Mouse (Mus musculus): Measurements from ENCODE around the gene Ccdc66. TPM values are rescaled to one million over a fixed set of nuclear protein-coding genes. Genes with fewer than 3 reads are reported as not detected.
A peak's percentile ranks its signal among the peaks of the same experiment; 100 is the strongest.

Gene Ccdc66
- 11.3 and 14.6 TPM in 2 replicates for polyA plus RNA-seq (2014; fragmentation: Nextera tagmentation; extraction: Ambion mirVana)

GRCm38 (mm10) chr14:27507894-27508643, at the start of gene Ccdc66:
TSS of gene Ccdc66 (minus strand) at chr14:27508460.
- Histone ChIP-seq H3K9me3 (ENCODE audit: control insufficient read depth, low read length) (no peaks in the 10 kb centered on the region), H3K4me3 (ENCODE audit: low read length) (peak within 1 kb of the TSS; percentile 71)
- WGBS, result under 1% methylated on average over 50 of the region's 51 CpGs

GRCm38 (mm10) chr14:27543838-27544426, 35.7 kb upstream of the Ccdc66 start:
- Histone ChIP-seq H3K9me3 (ENCODE audit: control insufficient read depth, low read length) (no peaks in the 10 kb centered on the region), H3K36me3 (ENCODE audit: control insufficient read depth, insufficient read depth, low read length) (no peaks in the 10 kb centered on the region), H3K27me3 (ENCODE audit: control insufficient read depth, insufficient read depth, low read length) (no peaks in the 10 kb centered on the region), H3K4me2 (replicated peaks; ENCODE audit: low read depth, low read length) (no peak overlapping the region), H3K4me3 (ENCODE audit: low read length) (no peak overlapping the region), H3K27ac (ENCODE audit: low read depth, low read length) (no peak overlapping the region), H3K9ac (ENCODE audit: low read depth, low read length) (no peak overlapping the region), H3K4me1 (ENCODE audit: control insufficient read depth, insufficient read depth, low read length) (no peaks in the 10 kb centered on the region)
- ATAC-seq (ENCODE audit: low FRiP score, low TSS enrichment), result no peak
- WGBS, result 85% methylated on average over 4 of the region's 4 CpGs

More at GRCm38 (mm10) chr14:27507894-27508643, at the start of gene Ccdc66:
- peak within 1 kb of the TSS; percentile 39; the same call in 1 of the 2 replicates for H3K27ac ChIP-seq (ENCODE audit: low read depth, low read length)
- ATAC-seq (ENCODE audit: low FRiP score, low TSS enrichment), result peak; percentile 98
- H3K9ac ChIP-seq (ENCODE audit: low read depth, low read length), result peak within 1 kb of the TSS; percentile 74
- peak within 1 kb of the TSS; percentile 67 for H3K4me2 ChIP-seq (replicated peaks; ENCODE audit: low read depth, low read length)
- peaks cover 3% of the 10 kb centered on the region; the same call in 1 of the 2 replicates for H3K4me1 ChIP-seq (ENCODE audit: control insufficient read depth, insufficient read depth, low read length)
- peaks cover 2% of the 10 kb centered on the region; the same call in 1 of the 2 replicates for H3K36me3 ChIP-seq (ENCODE audit: control insufficient read depth, insufficient read depth, low read length)
- H3K27me3 ChIP-seq (ENCODE audit: control insufficient read depth, insufficient read depth, low read length), result no peaks in the 10 kb centered on the region

GRCm38 (mm10) chr14:27536441-27536840, 28.2 kb upstream of the Ccdc66 start:
- Histone ChIP-seq H3K36me3 (ENCODE audit: control insufficient read depth, insufficient read depth, low read length) (no peaks in the 10 kb centered on the region), H3K27me3 (ENCODE audit: control insufficient read depth, insufficient read depth, low read length) (no peaks in the 10 kb centered on the region), H3K4me2 (replicated peaks; ENCODE audit: low read depth, low read length) (no peak overlapping the region), H3K27ac (ENCODE audit: low read depth, low read length) (no peak overlapping the region), H3K9ac (ENCODE audit: low read depth, low read length) (no peak overlapping the region), H3K4me1 (ENCODE audit: control insufficient read depth, insufficient read depth, low read length) (no peaks in the 10 kb centered on the region), H3K9me3 (ENCODE audit: control insufficient read depth, low read length) (no peaks in the 10 kb centered on the region), H3K4me3 (ENCODE audit: low read length) (no peak overlapping the region)
- 77% methylated on average over 3 of the region's 3 CpGs for WGBS
- ATAC-seq (ENCODE audit: low FRiP score, low TSS enrichment), result no peak

GRCm38 (mm10) chr14:27524541-27524940, 16.3 kb upstream of the Ccdc66 start:
- Histone ChIP-seq H3K27me3 (ENCODE audit: control insufficient read depth, insufficient read depth, low read length) (no peaks in the 10 kb centered on the region), H3K27ac (ENCODE audit: low read depth, low read length) (no peak overlapping the region), H3K9me3 (ENCODE audit: control insufficient read depth, low read length) (no peaks in the 10 kb centered on the region), H3K4me1 (ENCODE audit: control insufficient read depth, insufficient read depth, low read length) (no peaks in the 10 kb centered on the region), H3K4me2 (replicated peaks; ENCODE audit: low read depth, low read length) (no peak overlapping the region), H3K36me3 (ENCODE audit: control insufficient read depth, insufficient read depth, low read length) (no peaks in the 10 kb centered on the region), H3K9ac (ENCODE audit: low read depth, low read length) (no peak overlapping the region), H3K4me3 (ENCODE audit: low read length) (no peak overlapping the region)
- ATAC-seq (ENCODE audit: low FRiP score, low TSS enrichment), result no peak

GRCm38 (mm10) chr14:27508644-27509301, 513 bp upstream of the Ccdc66 start:
- peak overlapping the region; percentile 67 for H3K4me2 ChIP-seq (replicated peaks; ENCODE audit: low read depth, low read length)
- H3K9me3 ChIP-seq (ENCODE audit: control insufficient read depth, low read length), result no peaks in the 10 kb centered on the region
- H3K27me3 ChIP-seq (ENCODE audit: control insufficient read depth, insufficient read depth, low read length), result no peaks in the 10 kb centered on the region
- 31% methylated on average over 15 of the region's 15 CpGs for WGBS
- H3K9ac ChIP-seq (ENCODE audit: low read depth, low read length), result peak overlapping the region; percentile 74; the same call in 1 of the 2 replicates
- peak overlapping the region; percentile 39; the same call in 1 of the 2 replicates for H3K27ac ChIP-seq (ENCODE audit: low read depth, low read length)
- H3K4me1 ChIP-seq (ENCODE audit: control insufficient read depth, insufficient read depth, low read length), result peaks cover 3% of the 10 kb centered on the region; the same call in 1 of the 2 replicates
- peaks cover 2% of the 10 kb centered on the region; the same call in 1 of the 2 replicates for H3K36me3 ChIP-seq (ENCODE audit: control insufficient read depth, insufficient read depth, low read length)
- ATAC-seq (ENCODE audit: low FRiP score, low TSS enrichment), result peak; percentile 60
- H3K4me3 ChIP-seq (ENCODE audit: low read length), result peak overlapping the region; percentile 71

DNA sequence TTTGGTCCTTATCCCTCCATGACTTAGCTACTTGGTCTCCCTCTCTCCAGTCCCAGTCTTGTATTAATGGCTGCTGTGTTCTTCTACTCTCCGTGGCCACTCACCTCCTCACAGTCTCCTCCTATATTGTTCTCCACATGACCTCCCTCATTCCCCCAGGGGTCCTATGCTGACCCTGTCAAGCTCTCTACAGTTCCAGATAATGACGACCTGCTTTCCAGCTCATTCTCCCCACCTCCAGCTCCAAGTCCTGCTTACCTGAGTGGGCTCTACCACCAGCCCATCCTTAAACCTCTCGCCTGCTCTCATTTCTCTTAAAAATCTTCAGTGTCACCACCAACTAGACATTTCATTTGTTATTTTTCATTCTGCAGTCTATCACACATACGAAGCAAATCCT, 7.2 kb downstream of the Ccdc66 start:
- H3K9me3 ChIP-seq (ENCODE audit: control insufficient read depth, low read length), result no peaks in the 10 kb centered on the region
- H3K27ac ChIP-seq (ENCODE audit: low read depth, low read length), result no peak overlapping the region
- WGBS, result 88% methylated on average over 4 of the region's 4 CpGs
- H3K27me3 ChIP-seq (ENCODE audit: control insufficient read depth, insufficient read depth, low read length), result no peaks in the 10 kb centered on the region
- H3K36me3 ChIP-seq (ENCODE audit: control insufficient read depth, insufficient read depth, low read length), result peaks cover 10% of the 10 kb centered on the region
- H3K4me3 ChIP-seq (ENCODE audit: low read length), result no peak overlapping the region
- ATAC-seq (ENCODE audit: low FRiP score, low TSS enrichment), result no peak
- no peak overlapping the region for H3K4me2 ChIP-seq (replicated peaks; ENCODE audit: low read depth, low read length)
- no peak overlapping the region for H3K9ac ChIP-seq (ENCODE audit: low read depth, low read length)
- H3K4me1 ChIP-seq (ENCODE audit: control insufficient read depth, insufficient read depth, low read length), result no peaks in the 10 kb centered on the region

GRCm38 (mm10) chr14:27493516-27493915, 14.7 kb downstream of the Ccdc66 start:
- no peaks in the 10 kb centered on the region for H3K4me1 ChIP-seq (ENCODE audit: control insufficient read depth, insufficient read depth, low read length)
- H3K4me2 ChIP-seq (replicated peaks; ENCODE audit: low read depth, low read length), result no peak overlapping the region
- ATAC-seq (ENCODE audit: low FRiP score, low TSS enrichment), result no peak
- H3K9me3 ChIP-seq (ENCODE audit: control insufficient read depth, low read length), result no peaks in the 10 kb centered on the region
- H3K9ac ChIP-seq (ENCODE audit: low read depth, low read length), result no peak overlapping the region
- 94% methylated on average over 4 of the region's 4 CpGs for WGBS
- H3K4me3 ChIP-seq (ENCODE audit: low read length), result no peak overlapping the region
- H3K36me3 ChIP-seq (ENCODE audit: control insufficient read depth, insufficient read depth, low read length), result peaks cover 62% of the 10 kb centered on the region
- H3K27ac ChIP-seq (ENCODE audit: low read depth, low read length), result no peak overlapping the region
- H3K27me3 ChIP-seq (ENCODE audit: control insufficient read depth, insufficient read depth, low read length), result no peaks in the 10 kb centered on the region

DNA sequence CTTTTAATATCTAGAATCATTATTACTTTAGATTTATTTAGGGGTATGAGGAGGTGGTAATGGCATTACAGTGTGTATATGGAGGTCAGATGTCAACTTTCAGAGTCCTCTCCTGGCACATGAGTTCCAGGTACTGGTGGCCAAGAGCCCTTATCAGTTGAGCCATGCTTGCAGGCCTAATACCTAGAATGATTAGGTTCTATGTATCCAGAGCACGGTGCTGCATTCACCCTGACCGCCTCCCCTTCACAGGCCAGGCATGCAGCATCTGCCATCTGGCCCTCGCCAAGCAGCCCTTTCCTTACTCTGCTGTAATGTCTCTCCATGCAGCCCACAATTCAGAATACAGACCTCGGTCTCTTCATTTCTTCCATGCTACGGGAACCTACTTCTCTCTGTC, 16.9 kb downstream of the Ccdc66 start:
- no peak overlapping the region for H3K27ac ChIP-seq (ENCODE audit: low read depth, low read length)
- peaks cover 78% of the 10 kb centered on the region for H3K36me3 ChIP-seq (ENCODE audit: control insufficient read depth, insufficient read depth, low read length)
- no peak overlapping the region for H3K4me3 ChIP-seq (ENCODE audit: low read length)
- H3K9ac ChIP-seq (ENCODE audit: low read depth, low read length), result no peak overlapping the region
- H3K27me3 ChIP-seq (ENCODE audit: control insufficient read depth, insufficient read depth, low read length), result no peaks in the 10 kb centered on the region
- no peaks in the 10 kb centered on the region for H3K9me3 ChIP-seq (ENCODE audit: control insufficient read depth, low read length)
- H3K4me2 ChIP-seq (replicated peaks; ENCODE audit: low read depth, low read length), result no peak overlapping the region
- 94% methylated on average over 5 of the region's 5 CpGs for WGBS
- H3K4me1 ChIP-seq (ENCODE audit: control insufficient read depth, insufficient read depth, low read length), result no peaks in the 10 kb centered on the region
- ATAC-seq (ENCODE audit: low FRiP score, low TSS enrichment), result no peak

DNA sequence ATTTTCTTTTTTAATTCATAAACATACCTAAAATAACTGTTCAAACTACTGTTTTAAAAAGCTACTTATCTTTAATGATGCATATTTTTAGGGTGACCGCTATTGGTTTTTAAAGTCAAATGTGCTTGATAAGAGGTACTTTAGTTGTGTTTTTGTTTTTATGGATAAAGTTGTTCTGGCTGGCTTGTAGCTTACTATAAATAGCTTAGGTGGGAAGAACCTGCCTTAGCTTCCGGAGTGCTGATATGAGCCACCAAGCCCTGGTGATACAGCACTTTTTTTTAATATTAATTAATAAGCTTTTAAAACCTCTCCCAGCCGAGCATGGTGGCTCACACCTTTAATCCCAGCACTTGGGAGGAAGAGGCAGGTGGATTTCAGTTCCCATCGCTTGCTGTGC, 61.3 kb downstream of the Ccdc66 start:
- Histone ChIP-seq H3K4me1 (ENCODE audit: control insufficient read depth, insufficient read depth, low read length) (no peaks in the 10 kb centered on the region), H3K27me3 (ENCODE audit: control insufficient read depth, insufficient read depth, low read length) (no peaks in the 10 kb centered on the region), H3K4me3 (ENCODE audit: low read length) (no peak overlapping the region), H3K9ac (ENCODE audit: low read depth, low read length) (no peak overlapping the region), H3K4me2 (replicated peaks; ENCODE audit: low read depth, low read length) (no peak overlapping the region), H3K9me3 (ENCODE audit: control insufficient read depth, low read length) (no peaks in the 10 kb centered on the region), H3K36me3 (ENCODE audit: control insufficient read depth, insufficient read depth, low read length) (peaks cover 64% of the 10 kb centered on the region), H3K27ac (ENCODE audit: low read depth, low read length) (no peak overlapping the region)
- 92% methylated on average over 4 of the region's 4 CpGs for WGBS
- no peak for ATAC-seq (ENCODE audit: low FRiP score, low TSS enrichment)
